Mouse (Mus musculus): Measurements from ENCODE around the gene Plpp1. TPM values are rescaled to one million over a fixed set of nuclear protein-coding genes. Genes with fewer than 3 reads are reported as not detected.

Gene Plpp1
- polyA plus RNA-seq, 1 experiment from 2014 or later: 54.1 TPM

- Histone ChIP-seq H3K4me2 (no peak overlapping the region), H3K4me1 (peaks cover 9% of the 10 kb centered on the region; the same call in 1 of the 2 replicates), H3K9ac (no peak overlapping the region), H3K27me3 (replicated peaks) (no peaks in the 10 kb centered on the region), H3K9me3 (0 out of 2 replicates have a peak, but pooled peaks cover 5% of the 10 kb centered on the region), H3K27ac (replicated peaks) (no peak overlapping the region), H3K4me3 (no peak overlapping the region), H3K36me3 (peaks cover 17% of the 10 kb centered on the region)
- ATAC-seq (ENCODE audit: extremely low read depth, insufficient number of reproducible peaks, low FRiP score, low TSS enrichment): no peak
- 82% methylated on average over 6 of the region's 6 CpGs for WGBS
These were observed 38.1 kb downstream of the Plpp1 start for GRCm38 (mm10) chr13:112838562-112839232.

- Histone ChIP-seq H3K36me3 (peaks cover 30% of the 10 kb centered on the region), H3K27me3 (replicated peaks) (no peaks in the 10 kb centered on the region), H3K4me3 (no peak overlapping the region), H3K27ac (replicated peaks) (no peak overlapping the region), H3K9ac (no peak overlapping the region), H3K4me1 (no peaks in the 10 kb centered on the region), H3K9me3 (peaks cover 14% of the 10 kb centered on the region; the same call in 1 of the 2 replicates), H3K4me2 (no peak overlapping the region)
- 81% methylated on average over 16 of the region's 16 CpGs for WGBS
- no peak for ATAC-seq (ENCODE audit: extremely low read depth, insufficient number of reproducible peaks, low FRiP score, low TSS enrichment)
These were observed 39.9 kb downstream of the Plpp1 start for GRCm38 (mm10) chr13:112840241-112841087.

GRCm38 (mm10) chr13:112845931-112846330, 45.3 kb downstream of the Plpp1 start:
- ATAC-seq (ENCODE audit: extremely low read depth, insufficient number of reproducible peaks, low FRiP score, low TSS enrichment): no peak
- Histone ChIP-seq H3K9ac (no peak overlapping the region), H3K4me3 (no peak overlapping the region), H3K4me2 (no peak overlapping the region), H3K4me1 (no peaks in the 10 kb centered on the region), H3K27me3 (replicated peaks) (no peaks in the 10 kb centered on the region), H3K36me3 (peaks cover 45% of the 10 kb centered on the region), H3K27ac (replicated peaks) (no peak overlapping the region), H3K9me3 (peaks cover 15% of the 10 kb centered on the region; the same call in 1 of the 2 replicates)
- WGBS: 92% methylated on average over 3 of the region's 3 CpGs

GRCm38 (mm10) chr13:112853710-112854316, 53.2 kb downstream of the Plpp1 start:
- Histone ChIP-seq H3K36me3 (peaks cover 24% of the 10 kb centered on the region), H3K9ac (no peak overlapping the region), H3K27ac (replicated peaks) (no peak overlapping the region), H3K9me3 (no peaks in the 10 kb centered on the region), H3K4me1 (no peaks in the 10 kb centered on the region), H3K27me3 (replicated peaks) (no peaks in the 10 kb centered on the region), H3K4me3 (no peak overlapping the region), H3K4me2 (no peak overlapping the region)
- 80% methylated on average over 17 of the region's 17 CpGs for WGBS
- ATAC-seq (ENCODE audit: extremely low read depth, insufficient number of reproducible peaks, low FRiP score, low TSS enrichment): no peak

GRCm38 (mm10) chr13:112854402-112854801, 53.8 kb downstream of the Plpp1 start:
- Histone ChIP-seq H3K9me3 (no peaks in the 10 kb centered on the region), H3K9ac (no peak overlapping the region), H3K4me2 (no peak overlapping the region), H3K27ac (replicated peaks) (no peak overlapping the region), H3K4me3 (no peak overlapping the region), H3K27me3 (replicated peaks) (no peaks in the 10 kb centered on the region), H3K36me3 (peaks cover 30% of the 10 kb centered on the region), H3K4me1 (no peaks in the 10 kb centered on the region)
- WGBS: 70% methylated on average over 6 of the region's 6 CpGs
- ATAC-seq (ENCODE audit: extremely low read depth, insufficient number of reproducible peaks, low FRiP score, low TSS enrichment): no peak

- ATAC-seq (ENCODE audit: extremely low read depth, insufficient number of reproducible peaks, low FRiP score, low TSS enrichment): no peak
- 0 out of 2 replicates have a peak, but pooled peaks cover 4% of the 10 kb centered on the region for H3K9me3 ChIP-seq
- H3K4me1 ChIP-seq: peaks cover 18% of the 10 kb centered on the region
- WGBS: 77% methylated on average over 7 of the region's 7 CpGs
- no peak overlapping the region for H3K4me2 ChIP-seq
- H3K4me3 ChIP-seq: no peak overlapping the region
- H3K27ac ChIP-seq (replicated peaks): no peak overlapping the region
- H3K36me3 ChIP-seq: peaks cover 50% of the 10 kb centered on the region
- no peaks in the 10 kb centered on the region for H3K27me3 ChIP-seq (replicated peaks)
- no peak overlapping the region for H3K9ac ChIP-seq
These were observed 57.3 kb downstream of the Plpp1 start for GRCm38 (mm10) chr13:112857921-112858320.

- peaks cover 21% of the 10 kb centered on the region for H3K4me1 ChIP-seq
- no peak overlapping the region for H3K4me2 ChIP-seq
- H3K9me3 ChIP-seq: 0 out of 2 replicates have a peak, but pooled peaks cover 4% of the 10 kb centered on the region
- no peak overlapping the region for H3K9ac ChIP-seq
- H3K27ac ChIP-seq (replicated peaks): no peak overlapping the region
- no peak overlapping the region for H3K4me3 ChIP-seq
- H3K27me3 ChIP-seq (replicated peaks): no peaks in the 10 kb centered on the region
- ATAC-seq (ENCODE audit: extremely low read depth, insufficient number of reproducible peaks, low FRiP score, low TSS enrichment): no peak
- 86% methylated on average over 21 of the region's 21 CpGs for WGBS
- H3K36me3 ChIP-seq: peaks cover 68% of the 10 kb centered on the region
These were observed 59.1 kb downstream of the Plpp1 start for GRCm38 (mm10) chr13:112859574-112860134.

- no peak overlapping the region for H3K9ac ChIP-seq
- H3K27me3 ChIP-seq (replicated peaks): no peaks in the 10 kb centered on the region
- peaks cover 21% of the 10 kb centered on the region for H3K4me1 ChIP-seq
- no peak overlapping the region for H3K4me2 ChIP-seq
- 84% methylated on average over 2 of the region's 2 CpGs for WGBS
- peaks cover 75% of the 10 kb centered on the region for H3K36me3 ChIP-seq
- no peak overlapping the region for H3K27ac ChIP-seq (replicated peaks)
- 0 out of 2 replicates have a peak, but pooled peaks cover 4% of the 10 kb centered on the region for H3K9me3 ChIP-seq
- no peak overlapping the region for H3K4me3 ChIP-seq
- ATAC-seq (ENCODE audit: extremely low read depth, insufficient number of reproducible peaks, low FRiP score, low TSS enrichment): no peak
These were observed 59.8 kb downstream of the Plpp1 start for GRCm38 (mm10) chr13:112860370-112860769.

GRCm38 (mm10) chr13:112860911-112861310, 60.3 kb downstream of the Plpp1 start:
- H3K9me3 ChIP-seq: 0 out of 2 replicates have a peak, but pooled peaks cover 4% of the 10 kb centered on the region
- no peaks in the 10 kb centered on the region for H3K27me3 ChIP-seq (replicated peaks)
- peaks cover 21% of the 10 kb centered on the region for H3K4me1 ChIP-seq
- no peak for ATAC-seq (ENCODE audit: extremely low read depth, insufficient number of reproducible peaks, low FRiP score, low TSS enrichment)
- no peak overlapping the region for H3K4me2 ChIP-seq
- H3K9ac ChIP-seq: no peak overlapping the region
- H3K27ac ChIP-seq (replicated peaks): no peak overlapping the region
- WGBS: 86% methylated on average over 9 of the region's 9 CpGs
- peaks cover 80% of the 10 kb centered on the region for H3K36me3 ChIP-seq
- no peak overlapping the region for H3K4me3 ChIP-seq

GRCm38 (mm10) chr13:112861825-112862306, 61.3 kb downstream of the Plpp1 start:
- peaks cover 21% of the 10 kb centered on the region for H3K4me1 ChIP-seq
- no peak overlapping the region for H3K4me3 ChIP-seq
- ATAC-seq (ENCODE audit: extremely low read depth, insufficient number of reproducible peaks, low FRiP score, low TSS enrichment): no peak
- no peaks in the 10 kb centered on the region for H3K27me3 ChIP-seq (replicated peaks)
- peaks cover 82% of the 10 kb centered on the region for H3K36me3 ChIP-seq
- H3K9me3 ChIP-seq: 0 out of 2 replicates have a peak, but pooled peaks cover 4% of the 10 kb centered on the region
- H3K4me2 ChIP-seq: peak overlapping the region; percentile 17; the same call in 1 of the 2 replicates
- 20% methylated on average over 5 of the region's 5 CpGs for WGBS
- H3K27ac ChIP-seq (replicated peaks): peak overlapping the region; percentile 67
- no peak overlapping the region for H3K9ac ChIP-seq

- Histone ChIP-seq H3K36me3 (peaks cover 82% of the 10 kb centered on the region), H3K4me1 (peaks cover 21% of the 10 kb centered on the region), H3K4me2 (0 out of 2 replicates have a peak overlapping the region, but pooled peaks have one; percentile 17), H3K9ac (no peak overlapping the region), H3K4me3 (no peak overlapping the region), H3K27me3 (replicated peaks) (no peaks in the 10 kb centered on the region), H3K9me3 (0 out of 2 replicates have a peak, but pooled peaks cover 4% of the 10 kb centered on the region), H3K27ac (replicated peaks) (peak overlapping the region; percentile 67)
- no peak for ATAC-seq (ENCODE audit: extremely low read depth, insufficient number of reproducible peaks, low FRiP score, low TSS enrichment)
- 70% methylated on average over 3 of the region's 3 CpGs for WGBS
These were observed 61.8 kb downstream of the Plpp1 start for GRCm38 (mm10) chr13:112862342-112862741.
